Mouse (Mus musculus) heart, postnatal 14 days (tissue): ENCODE results near the gene Ssty2. TPM values are rescaled to one million over a fixed set of nuclear protein-coding genes. Genes with fewer than 3 reads are reported as not detected.
"Not testable (repeated sequence)": the region's sequence is repeated elsewhere in the genome, so short reads cannot be mapped to it uniquely, and the experiment has no call there.

Source experiments
- DNase-seq, 2 experiments: peaks; one replicate each; pipeline ENCODE4 v3.0.0; 2021 to 2022
- intact Hi-C: fragments of 180-260 bp; cut with DNase I; formaldehyde crosslinking; loops from one replicate; pipeline ENCODE4 v1.15.1; 2025
- long read RNA-seq, 2 experiments: library from polyadenylated mRNA; stranded (forward); transcript quantifications; one replicate each; pipeline ENCODE4 v2.0.0; 2021
- total RNA-seq, 2 experiments: library from RNA; stranded (reverse); gene quantifications; 2 replicates each; pipeline ENCODE4 v1.2.3; 2021

The Ssty2 gene
- not detected for total RNA-seq
- long read RNA-seq, experiment 1, result 0 reads
- long read RNA-seq, experiment 2, result 0 reads

- DNase-seq, intact Hi-C loops: not testable (repeated sequence)
Measured at GRCm38 (mm10) chrY:67047972-67048371, at the start of gene Ssty2. Gene Ssty2, minus strand, starts transcription at chrY:67048072.
